Mouse (Mus musculus) G1E (cell line): Measurements from ENCODE around the gene B230104I21Rik. TPM values are rescaled to one million over a fixed set of nuclear protein-coding genes. Genes with fewer than 3 reads are reported as not detected.

ENCODE experiments used
- ATAC-seq: 2 replicates; pipeline ENCODE4 v1.8.0; 2016; ENCODE audit warnings: mild to moderate bottlenecking; ENCODE audit not compliant: insufficient number of reproducible peaks, poor library complexity, low FRiP score, severe bottlenecking; ENCODE audit errors: extremely low read depth
- DNase-seq: peaks from one replicate; pipeline ENCODE4 v3.0.0; 2012; ENCODE audit warnings: low spot score
- H3K27me3 ChIP-seq: 2 replicates; pipeline ENCODE4 v1.6.1; 2012; ENCODE audit warnings: mild to moderate bottlenecking, low read length, inconsistent platforms; ENCODE audit not compliant: insufficient read depth
- H3K36me3 ChIP-seq: replicated peaks from 2 replicates; pipeline ENCODE3; 2012; ENCODE audit warnings: mild to moderate bottlenecking, inconsistent platforms
- H3K4me1 ChIP-seq: 2 replicates; pipeline ENCODE4 v1.6.1; 2012; ENCODE audit warnings: low read depth, low read length, inconsistent platforms, mixed read lengths; ENCODE audit not compliant: insufficient read depth
- H3K4me3 ChIP-seq: 2 replicates; pipeline ENCODE4 v1.5.1; 2012; ENCODE audit warnings: low read depth, mild to moderate bottlenecking, inconsistent platforms, low read length, moderate library complexity, mixed read lengths
- H3K9me3 ChIP-seq: replicated peaks from 2 replicates; pipeline ENCODE4 v1.6.1; 2012; ENCODE audit warnings: inconsistent platforms
- CTCF ChIP-seq: IDR thresholded peaks from 2 replicates; pipeline ENCODE4 v1.5.1; 2012; ENCODE audit warnings: low read depth, low read length, inconsistent platforms, mixed read lengths
- GATA1 ChIP-seq: IDR thresholded peaks from 2 replicates; pipeline ENCODE4 v1.6.1; 2012; ENCODE audit warnings: borderline replicate concordance, low read length, inconsistent platforms, mixed read lengths
- GATA2 ChIP-seq: IDR thresholded peaks from 2 replicates; pipeline ENCODE4 v1.6.1; 2012; ENCODE audit warnings: low read depth, low read length, inconsistent platforms, borderline replicate concordance
- POLR2AphosphoS5 ChIP-seq: IDR thresholded peaks from 2 replicates; pipeline ENCODE4 v1.6.1; 2012; ENCODE audit warnings: low read depth, low read length, inconsistent platforms; ENCODE audit not compliant: insufficient replicate concordance
- TAL1 ChIP-seq: conservative IDR thresholded peaks from 2 replicates; pipeline ENCODE4 v1.6.1; 2012; ENCODE audit warnings: low read depth, low read length, inconsistent platforms, mixed read lengths
- polyA plus RNA-seq: library from polyadenylated mRNA; stranded (reverse); fragments of >175 nt; gene quantifications from 2 replicates; pipeline ENCODE4 v1.2.3, GENCODE M21; 2012
- total RNA-seq, 2 experiments: library from RNA; stranded (forward) in 1 of 2; stranded (reverse) in 1 of 2; fragments of 200-1000 nt in 1 of 2; fragments of >200 nt in 1 of 2; fragmentation: Nextera tagmentation in 1 of 2; gene quantifications; 2 replicates each; pipeline ENCODE4 v1.2.3; 2014 to 2017

The B230104I21Rik gene
- total and polyA plus RNA-seq, 3 experiments: not detected

GRCm38 (mm10) chr4:154360441-154360840 lies 24.5 kb downstream of the B230104I21Rik start:
- no peaks in the 10 kb centered on the region for H3K4me1 ChIP-seq
- H3K36me3 ChIP-seq: no peaks in the 10 kb centered on the region
- H3K4me3 ChIP-seq: no peak overlapping the region
- H3K27me3 ChIP-seq: no peaks in the 10 kb centered on the region
- DNase-seq (no peak), ATAC-seq (no peak)
- TF ChIP-seq TAL1: no peak
- no peak for TF ChIP-seq CTCF
- H3K9me3 ChIP-seq: peaks cover 85% of the 10 kb centered on the region

- Histone ChIP-seq H3K27me3 (no peaks in the 10 kb centered on the region), H3K9me3 (peaks cover 85% of the 10 kb centered on the region), H3K4me1 (no peaks in the 10 kb centered on the region), H3K36me3 (no peaks in the 10 kb centered on the region), H3K4me3 (no peak overlapping the region)
- ATAC-seq: no peak
- no peak for DNase-seq
- TF ChIP-seq TAL1: no peak
- TF ChIP-seq GATA2: no peak
- TF ChIP-seq GATA1: no peak
- no peak for TF ChIP-seq POLR2AphosphoS5
- no peak for TF ChIP-seq CTCF
Measured at GRCm38 (mm10) chr4:154360850-154361249, 24.9 kb downstream of the B230104I21Rik start.

- no peak for TF ChIP-seq GATA2
- TF ChIP-seq POLR2AphosphoS5: no peak
- TF ChIP-seq GATA1: no peak
- TF ChIP-seq TAL1: no peak
- TF ChIP-seq CTCF: no peak
Measured at GRCm38 (mm10) chr4:154364752-154365151, 28.8 kb downstream of the B230104I21Rik start.

GRCm38 (mm10) chr4:154366836-154367235 lies 30.9 kb downstream of the B230104I21Rik start:
- H3K36me3 ChIP-seq: no peaks in the 10 kb centered on the region
- H3K27me3 ChIP-seq: no peaks in the 10 kb centered on the region
- H3K4me3 ChIP-seq: no peak overlapping the region
- DNase-seq (no peak), ATAC-seq (no peak)
- H3K4me1 ChIP-seq: no peaks in the 10 kb centered on the region
- H3K9me3 ChIP-seq: peaks cover 92% of the 10 kb centered on the region
- no peak for TF ChIP-seq CTCF
- no peak for TF ChIP-seq GATA1
- no peak for TF ChIP-seq TAL1
- TF ChIP-seq GATA2: no peak
- no peak for TF ChIP-seq POLR2AphosphoS5

More at GRCm38 (mm10) chr4:154364752-154365151, 28.8 kb downstream of the B230104I21Rik start:
- Histone ChIP-seq H3K9me3 (peaks cover 85% of the 10 kb centered on the region), H3K4me3 (no peak overlapping the region), H3K36me3 (no peaks in the 10 kb centered on the region), H3K27me3 (no peaks in the 10 kb centered on the region), H3K4me1 (no peaks in the 10 kb centered on the region)
- ATAC-seq: no peak
- DNase-seq: no peak

GRCm38 (mm10) chr4:154369089-154369488 lies 33.2 kb downstream of the B230104I21Rik start:
- Histone ChIP-seq H3K9me3 (peaks cover 93% of the 10 kb centered on the region), H3K27me3 (no peaks in the 10 kb centered on the region), H3K36me3 (no peaks in the 10 kb centered on the region), H3K4me3 (no peak overlapping the region), H3K4me1 (no peaks in the 10 kb centered on the region)
- no peak for DNase-seq
- ATAC-seq: no peak
- TF ChIP-seq CTCF (no peak), POLR2AphosphoS5 (no peak), TAL1 (no peak), GATA1 (no peak)

GRCm38 (mm10) chr4:154370841-154371240 lies 34.9 kb downstream of the B230104I21Rik start:
- TF ChIP-seq POLR2AphosphoS5 (no peak), GATA2 (no peak), TAL1 (no peak), CTCF (no peak), GATA1 (no peak)
- no peaks in the 10 kb centered on the region for H3K27me3 ChIP-seq
- ATAC-seq (no peak), DNase-seq (no peak)
- H3K4me1 ChIP-seq: no peaks in the 10 kb centered on the region
- H3K36me3 ChIP-seq: no peaks in the 10 kb centered on the region
- peaks cover 94% of the 10 kb centered on the region for H3K9me3 ChIP-seq
- H3K4me3 ChIP-seq: no peak overlapping the region
